In the genomic region with DNA sequence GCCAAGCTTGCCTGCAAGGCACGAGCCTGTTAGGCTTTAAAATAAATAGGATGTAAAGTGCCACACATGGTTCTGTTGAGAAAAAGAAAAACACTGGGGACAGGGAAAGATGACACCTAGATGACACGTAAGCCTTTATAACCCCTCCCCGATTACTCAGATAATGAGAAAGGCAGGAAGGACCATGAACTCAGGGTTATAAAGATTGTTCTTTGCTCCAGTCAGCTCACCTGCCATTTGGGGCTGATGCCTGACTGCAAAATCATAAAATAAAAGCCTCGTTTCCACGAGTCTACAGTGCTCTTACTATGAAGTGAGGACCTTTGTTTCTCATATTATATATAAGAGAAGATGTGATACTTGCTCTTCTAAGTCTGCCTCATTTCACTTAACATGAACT, we compare ENCODE assay signal across 32 mouse cellular contexts.
"Had no signal": no experiment of that assay in that cellular context is flagged by ENCODE, and none has a peak within 500 bp of the region (broad histone marks: within the 10 kb centered on the region; RNA-seq: fewer than 3 reads in every experiment).

No protein-coding gene starts in this region.

- H3K4me3 ChIP-seq: limb, embryonic 10.5 days; limb, embryonic 12.5 days; limb, embryonic 13.5 days; limb, embryonic 15.5 days; liver, embryonic 12.5 days; liver, embryonic 13.5 days; liver, embryonic 15.5 days; lung, embryonic 15.5 days; megakaryocyte, embryonic 14.5 days; midbrain, embryonic 10.5 days; midbrain, embryonic 12.5 days; midbrain, embryonic 13.5 days; midbrain, embryonic 15.5 days; myocyte; neural tube, embryonic 12.5 days; neural tube, embryonic 13.5 days had no signal

- H3K9ac ChIP-seq: limb, embryonic 12.5 days; limb, embryonic 13.5 days; limb, embryonic 15.5 days; liver, embryonic 12.5 days; liver, embryonic 13.5 days; liver, embryonic 14.5 days; liver, embryonic 15.5 days; liver, postnatal 0 days; lung, embryonic 14.5 days; lung, embryonic 15.5 days; midbrain, embryonic 12.5 days; midbrain, embryonic 13.5 days; midbrain, embryonic 15.5 days; neural tube, embryonic 12.5 days; neural tube, embryonic 13.5 days had no signal

- H3K36me3 ChIP-seq: limb, embryonic 10.5 days; limb, embryonic 12.5 days; limb, embryonic 13.5 days; limb, embryonic 15.5 days; liver, embryonic 12.5 days; liver, embryonic 13.5 days; liver, embryonic 15.5 days; lung, embryonic 15.5 days; midbrain, embryonic 10.5 days; midbrain, embryonic 12.5 days; midbrain, embryonic 13.5 days; midbrain, embryonic 15.5 days; neural tube, embryonic 12.5 days; neural tube, embryonic 13.5 days had no signal

- H3K27me3 ChIP-seq: limb, embryonic 12.5 days; limb, embryonic 13.5 days; limb, embryonic 15.5 days; liver, embryonic 12.5 days; liver, embryonic 13.5 days; liver, embryonic 15.5 days; lung, embryonic 15.5 days; megakaryocyte, embryonic 14.5 days; midbrain, embryonic 12.5 days; midbrain, embryonic 13.5 days; midbrain, embryonic 15.5 days; neural tube, embryonic 12.5 days; neural tube, embryonic 13.5 days had no signal

- H3K4me1 ChIP-seq: limb, embryonic 10.5 days; limb, embryonic 12.5 days; limb, embryonic 13.5 days; limb, embryonic 15.5 days; liver, embryonic 12.5 days; liver, embryonic 13.5 days; liver, embryonic 15.5 days; lung, embryonic 15.5 days; midbrain, embryonic 10.5 days; midbrain, embryonic 12.5 days; midbrain, embryonic 13.5 days; midbrain, embryonic 15.5 days; neural tube, embryonic 12.5 days; neural tube, embryonic 13.5 days had no signal

- ATAC-seq: liver, embryonic 12.5 days; liver, postnatal 0 days; lung, postnatal 0 days; midbrain, embryonic 13.5 days; midbrain, embryonic 15.5 days; midbrain, embryonic 16.5 days had no signal

- H3K27ac ChIP-seq: limb, embryonic 10.5 days; limb, embryonic 12.5 days; limb, embryonic 13.5 days; limb, embryonic 15.5 days; liver, embryonic 12.5 days; liver, embryonic 13.5 days; liver, embryonic 14.5 days; liver, embryonic 15.5 days; lung, embryonic 15.5 days; macrophage; midbrain, embryonic 10.5 days; midbrain, embryonic 12.5 days; midbrain, embryonic 13.5 days; midbrain, embryonic 15.5 days; neural tube, embryonic 12.5 days; neural tube, embryonic 13.5 days had no signal

- H3K4me2 ChIP-seq: limb, embryonic 12.5 days; limb, embryonic 13.5 days; limb, embryonic 15.5 days; liver, embryonic 11.5 days; liver, embryonic 12.5 days; liver, embryonic 13.5 days; liver, embryonic 15.5 days; lung, embryonic 14.5 days; lung, embryonic 15.5 days; midbrain, embryonic 11.5 days; midbrain, embryonic 12.5 days; midbrain, embryonic 13.5 days; midbrain, embryonic 15.5 days; neural tube, embryonic 12.5 days; neural tube, embryonic 13.5 days had no signal

- H3K9me3 ChIP-seq: limb, embryonic 10.5 days; limb, embryonic 12.5 days; limb, embryonic 13.5 days; limb, embryonic 15.5 days; liver, embryonic 12.5 days; liver, embryonic 13.5 days; liver, embryonic 15.5 days; lung, embryonic 15.5 days; megakaryocyte, embryonic 14.5 days; midbrain, embryonic 10.5 days; midbrain, embryonic 12.5 days; midbrain, embryonic 13.5 days; midbrain, embryonic 15.5 days; neural tube, embryonic 12.5 days; neural tube, embryonic 13.5 days had no signal

- DNase-seq: left cerebral cortex, postnatal 4 days; liver, embryonic 13.5 days; liver, postnatal 0 days; lung, adult 18-20 months; lung, adult 2 months; lung, embryonic 14.5 days; lung, postnatal 10 days; lung, postnatal 14 days; lung, postnatal 36 days; lung, postnatal 4 days; midbrain, embryonic 14.5 days had no signal
